ENCODE assay signal across 9 mouse cellular contexts in genomic region chr8:70687576-70687975, GRCm38 (mm10). TPM values are rescaled to one million over a fixed set of nuclear protein-coding genes. Genes with fewer than 3 reads are reported as not detected.
DNase-seq lines count a peak whose midpoint lies in the region; ATAC-seq lines count a peak whose summit lies in the region.
"Had no signal": no experiment of that assay in that cellular context is flagged by ENCODE, and none has a peak within 500 bp of the region (broad histone marks: within the 10 kb centered on the region; RNA-seq: fewer than 3 reads in every experiment).

No protein-coding gene starts in this region.

- intact Hi-C loops in heart, postnatal 25 days (cut with DNase I) = no loop called here

- H3K36me3 ChIP-seq in kidney, embryonic 14.5 days (ENCODE audit: control insufficient read depth, insufficient read depth, low read length) = no peaks in the 10 kb centered on the region

- H3K4me3 ChIP-seq in kidney, embryonic 14.5 days (ENCODE audit: low read length) = no peak overlapping the region

- peak; percentile 87 for DNase-seq in kidney, adult 11 months
- peak; percentile 92 for DNase-seq in adrenal gland, postnatal 14 days
- DNase-seq in heart, postnatal 25 days (ENCODE audit: low spot score) = peak; percentile 64
- DNase-seq in lung, postnatal 36 days = peak; percentile 62
- no peak for DNase-seq in left cerebral cortex, adult 8-10 months (ENCODE audit: low spot score in 2 of 2)
- DNase-seq in T-cell, adult 2 months (ENCODE audit: low spot score) = no peak
- DNase-seq in c-Kit-positive CD71-positive TER-119-positive erythroid progenitor cells, embryonic 14.5 days (ENCODE audit: low spot score) = no peak

- WGBS in kidney, embryonic 14.5 days = 80% methylated on average over 8 of the region's 8 CpGs

- H3K27ac ChIP-seq in kidney, embryonic 14.5 days (ENCODE audit: low read depth, low read length) = no peak overlapping the region

- peaks cover 14% of the 10 kb centered on the region for H3K4me1 ChIP-seq in kidney, embryonic 14.5 days (ENCODE audit: control insufficient read depth, insufficient read depth, low read length)

- no peaks in the 10 kb centered on the region for H3K27me3 ChIP-seq in kidney, embryonic 14.5 days (ENCODE audit: control insufficient read depth, insufficient read depth, low read length)

- ATAC-seq in kidney, embryonic 14.5 days (ENCODE audit: low FRiP score, low TSS enrichment) = no peak

- no peak overlapping the region for H3K4me2 ChIP-seq in kidney, embryonic 14.5 days (replicated peaks; ENCODE audit: low read depth, low read length)

- no peak overlapping the region for H3K9ac ChIP-seq in kidney, embryonic 14.5 days (ENCODE audit: low read depth, low read length)

- H3K9me3 ChIP-seq in kidney, embryonic 14.5 days (ENCODE audit: control insufficient read depth, low read length) = no peaks in the 10 kb centered on the region

RNA-seq across cellular contexts. Expression of gene Jund, which starts 11.2 kb away (rescaled TPM):
- 95.1 and 117 TPM in 2 replicates for polyA plus RNA-seq in kidney, embryonic 14.5 days (2014; fragmentation: Nextera tagmentation; extraction: Ambion mirVana)
- total RNA-seq in adrenal gland, postnatal 14 days (2021) = 165 and 174 TPM in 2 replicates
- total RNA-seq in heart, postnatal 25 days (2021) = 100 to 1,000 TPM; 136 to 141 TPM
- 100 to 1,000 TPM; 206 to 222 (median 214) TPM for total RNA-seq in left cerebral cortex, adult 8-10 months (2022)

RNA-seq across cellular contexts. Expression of gene Lsm4, which starts 14.5 kb away (rescaled TPM):
- 353 and 447 TPM in 2 replicates for polyA plus RNA-seq in kidney, embryonic 14.5 days (2014; fragmentation: Nextera tagmentation; extraction: Ambion mirVana)
- total RNA-seq in adrenal gland, postnatal 14 days (2021) = 76.0 and 78.6 TPM in 2 replicates
- total RNA-seq in heart, postnatal 25 days (2021) = 10 to 100 TPM; 60.6 to 62.9 TPM
- 10 to 100 TPM; 61.5 to 65.0 (median 63.0) TPM for total RNA-seq in left cerebral cortex, adult 8-10 months (2022)

RNA-seq across cellular contexts. Expression of gene Iqcn, which starts 15.7 kb away (rescaled TPM):
- polyA plus RNA-seq in kidney, embryonic 14.5 days (2014; fragmentation: Nextera tagmentation; extraction: Ambion mirVana) = 0.12 TPM in 1 of 2 replicates, not detected in the other
- total RNA-seq in adrenal gland, postnatal 14 days (2021) = 0.11 and 0.19 TPM in 2 replicates
- total RNA-seq in heart, postnatal 25 days (2021) = not detected
- under 1 TPM in 1 of 4 experiments, not detected in 3; 0.07 TPM for total RNA-seq in left cerebral cortex, adult 8-10 months (2022)
- polyA plus RNA-seq: limb, embryonic 11.5 days had no signal

RNA-seq across cellular contexts. Expression of gene Pgpep1, which starts 27.4 kb away (rescaled TPM):
- 62.2 and 62.6 TPM in 2 replicates for polyA plus RNA-seq in kidney, embryonic 14.5 days (2014; fragmentation: Nextera tagmentation; extraction: Ambion mirVana)
- total RNA-seq in adrenal gland, postnatal 14 days (2021) = 73.1 and 86.5 TPM in 2 replicates
- total RNA-seq in heart, postnatal 25 days (2021) = 10 to 100 TPM; 46.8 to 47.5 TPM
- total RNA-seq in left cerebral cortex, adult 8-10 months (2022) = 10 to 100 TPM; 11.2 to 17.0 (median 13.4) TPM

RNA-seq across cellular contexts. Expression of gene Gm3336, which starts 30.8 kb away (rescaled TPM):
- 0.23 and 0.73 TPM in 2 replicates for polyA plus RNA-seq in kidney, embryonic 14.5 days (2014; fragmentation: Nextera tagmentation; extraction: Ambion mirVana)
- total RNA-seq in adrenal gland, postnatal 14 days (2021) = 0.70 TPM in 1 of 2 replicates, not detected in the other
- not detected for total RNA-seq in heart, postnatal 25 days (2021)
- not detected for total RNA-seq in left cerebral cortex, adult 8-10 months (2022)
- polyA plus RNA-seq: limb, embryonic 11.5 days had no signal

Comparison
In these comparisons a context has a peak if more than half of its experiments do, and no peak if none do; other contexts are left out.
1. DNase-seq: peak in kidney, adult 11 months (single experiment), adrenal gland, postnatal 14 days (single experiment), heart, postnatal 25 days (single experiment) and lung, postnatal 36 days (single experiment); none in left cerebral cortex, adult 8-10 months (0 of 2), T-cell, adult 2 months (single experiment) and c-Kit-positive CD71-positive TER-119-positive erythroid progenitor cells, embryonic 14.5 days (single experiment).